Mouse (Mus musculus) brain, embryonic 14.5 days (tissue): ENCODE results near the gene Dyrk4. TPM values are rescaled to one million over a fixed set of nuclear protein-coding genes. Genes with fewer than 3 reads are reported as not detected.

Experiments
- DNase-seq: peaks from one replicate; pipeline ENCODE4 v3.0.0-alpha.2; 2011; ENCODE audit warnings: low read depth
- CTCF ChIP-seq: fragments of 200-500 bp; IDR thresholded peaks from 2 replicates; pipeline ENCODE4 v1.5.1; 2012; ENCODE audit warnings: inconsistent platforms, mild to moderate bottlenecking, moderate library complexity, borderline replicate concordance; ENCODE audit not compliant: insufficient read depth, insufficient read length; ENCODE audit errors: extremely low read depth
- POLR2A ChIP-seq: fragments of 200-500 bp; IDR thresholded peaks from 2 replicates; pipeline ENCODE4 v1.6.1; 2012; ENCODE audit warnings: mild to moderate bottlenecking, inconsistent platforms, borderline replicate concordance; ENCODE audit not compliant: poor library complexity, insufficient read depth, insufficient read length, severe bottlenecking; ENCODE audit errors: extremely low read depth
- polyA plus RNA-seq: library from polyadenylated mRNA; depleted of rRNA; stranded (reverse); fragments of >200 nt; gene quantifications from 2 replicates; pipeline ENCODE4 v1.2.3, GENCODE M21; 2012; rRNA removed

The Dyrk4 gene
- polyA plus RNA-seq, 1 experiment: not detected

GRCm38 (mm10) chr6:126914928-126915327, 6.7 kb downstream of the Dyrk4 start:
- DNase-seq: no peak
- no peak for TF ChIP-seq POLR2A
- TF ChIP-seq CTCF: no peak

GRCm38 (mm10) chr6:126910727-126911126, 10.9 kb downstream of the Dyrk4 start:
- no peak for DNase-seq
- no peak for TF ChIP-seq CTCF
- no peak for TF ChIP-seq POLR2A

GRCm38 (mm10) chr6:126907876-126908275, 13.8 kb downstream of the Dyrk4 start:
- DNase-seq: no peak
- TF ChIP-seq POLR2A (no peak), CTCF (no peak)

GRCm38 (mm10) chr6:126907378-126907777, 14.3 kb downstream of the Dyrk4 start:
- no peak for DNase-seq
- TF ChIP-seq POLR2A (no peak), CTCF (no peak)

GRCm38 (mm10) chr6:126877118-126877517, 44.5 kb downstream of the Dyrk4 start:
- no peak for TF ChIP-seq CTCF
- no peak for TF ChIP-seq POLR2A
- DNase-seq: no peak

GRCm38 (mm10) chr6:126852881-126853280, 68.8 kb downstream of the Dyrk4 start, which contains the start of gene Akap3:
TSS of gene Akap3 (plus strand) at chr6:126853098.
- DNase-seq: peak; percentile 25
- TF ChIP-seq CTCF: no peak
- TF ChIP-seq POLR2A: no peak

- TF ChIP-seq CTCF: no peak
- peak; percentile 54; the same call in 1 of the 2 replicates for TF ChIP-seq POLR2A
- peak; percentile 98 for DNase-seq
These were observed 72.6 kb downstream of the Dyrk4 start, which contains the start of gene Ndufa9 for GRCm38 (mm10) chr6:126848712-126849704. TSS of gene Ndufa9 (minus strand) at chr6:126849136.

- TF ChIP-seq CTCF (no peak), POLR2A (no peak)
- no peak for DNase-seq
These were observed 85.0 kb downstream of the Dyrk4 start for GRCm38 (mm10) chr6:126836628-126837027.

Other genes starting within 250 kb of the Dyrk4 start
- gene Kcna6, start 181.2 kb downstream of the Dyrk4 start, polyA plus RNA-seq: 7.9 and 14.8 TPM in 2 replicates
- gene Ndufa9, start 72.7 kb downstream of the Dyrk4 start, polyA plus RNA-seq: 95.3 and 99.2 TPM in 2 replicates
- gene Akap3, start 68.7 kb downstream of the Dyrk4 start, polyA plus RNA-seq: 0.11 and 0.16 TPM in 2 replicates
- 16.8 and 33.8 TPM in 2 replicates for gene Rad51ap1, start 17.7 kb upstream of the Dyrk4 start, polyA plus RNA-seq
- 21.2 and 22.4 TPM in 2 replicates for gene D6Wsu163e, start 18.1 kb upstream of the Dyrk4 start, polyA plus RNA-seq
- not detected in 2 replicates for gene Fgf6, start 93.7 kb upstream of the Dyrk4 start, polyA plus RNA-seq
- 0.29 and 0.34 TPM in 2 replicates for gene Fgf23, start 151.1 kb upstream of the Dyrk4 start, polyA plus RNA-seq
- gene Tigar, start 187.7 kb upstream of the Dyrk4 start, polyA plus RNA-seq: 11.6 and 12.1 TPM in 2 replicates
- gene Ccnd2, start 230.4 kb upstream of the Dyrk4 start, polyA plus RNA-seq: 125 and 131 TPM in 2 replicates